15 mouse cellular contexts compared by ENCODE assay signal in genomic region chr5:118123096-118123495, GRCm38 (mm10). TPM values are rescaled to one million over a fixed set of nuclear protein-coding genes. Genes with fewer than 3 reads are reported as not detected.
DNase-seq lines count a peak whose midpoint lies in the region; ATAC-seq and TF ChIP-seq lines count a peak whose summit lies in the region.
"Had no signal": no experiment of that assay in that cellular context is flagged by ENCODE, and none has a peak within 500 bp of the region (broad histone marks: within the 10 kb centered on the region; RNA-seq: fewer than 3 reads in every experiment).

No protein-coding gene starts in this region.

- H3K9me3 ChIP-seq in embryonic facial prominence, embryonic 15.5 days (replicated peaks), result no peaks in the 10 kb centered on the region
- H3K9me3 ChIP-seq in midbrain, embryonic 12.5 days, result no peaks in the 10 kb centered on the region
- H3K9me3 ChIP-seq: limb, embryonic 12.5 days had no signal

- no peak overlapping the region for H3K4me2 ChIP-seq in embryonic facial prominence, embryonic 15.5 days (replicated peaks)
- H3K4me2 ChIP-seq in midbrain, embryonic 12.5 days (replicated peaks), result no peak overlapping the region
- H3K4me2 ChIP-seq: limb, embryonic 12.5 days had no signal

- 0 out of 2 replicates have a peak, but pooled peaks cover 16% of the 10 kb centered on the region for H3K4me1 ChIP-seq in embryonic facial prominence, embryonic 15.5 days
- H3K4me1 ChIP-seq in midbrain, embryonic 12.5 days, result peaks cover 30% of the 10 kb centered on the region
- H3K4me1 ChIP-seq in kidney, adult 2 months (ENCODE audit: control insufficient read depth, insufficient read depth, low read length), result no peaks in the 10 kb centered on the region

- ATAC-seq in embryonic facial prominence, embryonic 15.5 days (ENCODE audit: insufficient number of reproducible peaks, low FRiP score, low TSS enrichment, low read depth), result no peak
- no peak for ATAC-seq in midbrain, embryonic 12.5 days (ENCODE audit: low FRiP score, low read depth)
- ATAC-seq: Patski had no signal

- no peak overlapping the region for H3K9ac ChIP-seq in embryonic facial prominence, embryonic 15.5 days
- H3K9ac ChIP-seq in midbrain, embryonic 12.5 days (replicated peaks), result 0 out of 2 replicates have a peak overlapping the region, but pooled peaks have one; percentile 15
- H3K9ac ChIP-seq: limb, embryonic 12.5 days had no signal

- peaks cover 42% of the 10 kb centered on the region for H3K36me3 ChIP-seq in embryonic facial prominence, embryonic 15.5 days
- H3K36me3 ChIP-seq in midbrain, embryonic 12.5 days, result peaks cover 35% of the 10 kb centered on the region
- H3K36me3 ChIP-seq in kidney, adult 2 months (ENCODE audit: control insufficient read depth, insufficient read depth, low read length), result no peaks in the 10 kb centered on the region

- 34% methylated on average over 10 of the region's 10 CpGs for WGBS in embryonic facial prominence, embryonic 15.5 days
- WGBS in midbrain, embryonic 12.5 days, result 52% methylated on average over 10 of the region's 10 CpGs
- 68% methylated on average over 10 of the region's 10 CpGs for WGBS in kidney, adult 2 months

- H3K4me3 ChIP-seq in embryonic facial prominence, embryonic 15.5 days (replicated peaks), result no peak overlapping the region
- no peak overlapping the region for H3K4me3 ChIP-seq in midbrain, embryonic 12.5 days
- no peak overlapping the region for H3K4me3 ChIP-seq in kidney, adult 2 months (ENCODE audit: insufficient read depth, low read depth, low read length)
- H3K4me3 ChIP-seq: limb, embryonic 12.5 days had no signal

- TF ChIP-seq CTCF in kidney, adult 2 months (conservative IDR thresholded peaks at IDR 0.05; ENCODE audit: insufficient read depth, insufficient read length, low read depth, low read length), result no peak

- peak overlapping the region; percentile 30; the same call in 1 of the 2 replicates for H3K27ac ChIP-seq in embryonic facial prominence, embryonic 15.5 days (replicated peaks)
- peak overlapping the region; percentile 32; the same call in 1 of the 2 replicates for H3K27ac ChIP-seq in midbrain, embryonic 12.5 days (replicated peaks)
- no peak overlapping the region for H3K27ac ChIP-seq in kidney, adult 2 months (ENCODE audit: insufficient read depth, low read depth, low read length)
- H3K27ac ChIP-seq: limb, embryonic 12.5 days had no signal

- intact Hi-C loops in heart, postnatal 14 days (cut with DNase I), result no loop called here

- no peaks in the 10 kb centered on the region for H3K27me3 ChIP-seq in embryonic facial prominence, embryonic 15.5 days
- H3K27me3 ChIP-seq in midbrain, embryonic 12.5 days, result no peaks in the 10 kb centered on the region
- H3K27me3 ChIP-seq in kidney, adult 2 months (replicated peaks; ENCODE audit: control insufficient read depth, insufficient read depth, low read length), result no peaks in the 10 kb centered on the region
- H3K27me3 ChIP-seq: limb, embryonic 12.5 days; Patski had no signal

- peak; percentile 28 for DNase-seq in gastrocnemius, adult 18-20 months (ENCODE audit: low spot score)
- no peak for DNase-seq in gastrocnemius, postnatal 10 days
- DNase-seq in Muller cell, postnatal 12 days (ENCODE audit: inconsistent ontology term), result peak; percentile 41
- no peak for DNase-seq in kidney, adult 2 months
- DNase-seq in heart, postnatal 14 days, result no peak
- no peak for DNase-seq in cerebellum, adult 9-10 months
- DNase-seq: adrenal gland, adult 8-10 months; lung, adult 2 months; thymus, adult 2 months had no signal

- TF ChIP-seq POLR2A in kidney, adult 2 months (IDR thresholded peaks at IDR 0.05; ENCODE audit: low read depth, low read length), result no peak

RNA-seq across cellular contexts. Expression of gene Fbxw8, which starts 32.2 kb away (rescaled TPM):
- total RNA-seq in gastrocnemius, adult 18-20 months (2021), result 10 to 100 TPM; 20.5 to 21.1 TPM
- total RNA-seq in gastrocnemius, postnatal 10 days (2021), result 10 to 100 TPM; 32.8 to 33.5 TPM
- polyA plus RNA-seq in embryonic facial prominence, embryonic 15.5 days (2015; fragmentation: Nextera tagmentation; extraction: Ambion mirVana), result 27.7 and 28.1 TPM in 2 replicates
- 41.4 and 47.5 TPM in 2 replicates for polyA plus RNA-seq in midbrain, embryonic 12.5 days (2016; fragmentation: Nextera tagmentation; extraction: Ambion mirVana)
- polyA plus RNA-seq in kidney, adult 2 months (2012; rRNA removed), result 60.8 and 64.8 TPM in 2 replicates
- total RNA-seq in heart, postnatal 14 days (2021), result 10 to 100 TPM; 43.3 to 43.6 TPM

RNA-seq across cellular contexts. Expression of gene Hrk, which starts 41.4 kb away (rescaled TPM):
- total RNA-seq in gastrocnemius, adult 18-20 months (2021), result under 1 TPM; 0.12 to 0.21 TPM
- under 1 TPM in 1 of 2 experiments, not detected in 1; 0.12 TPM for total RNA-seq in gastrocnemius, postnatal 10 days (2021)
- 0.36 and 0.63 TPM in 2 replicates for polyA plus RNA-seq in embryonic facial prominence, embryonic 15.5 days (2015; fragmentation: Nextera tagmentation; extraction: Ambion mirVana)
- polyA plus RNA-seq in midbrain, embryonic 12.5 days (2016; fragmentation: Nextera tagmentation; extraction: Ambion mirVana), result 0.24 and 0.33 TPM in 2 replicates
- polyA plus RNA-seq in kidney, adult 2 months (2012; rRNA removed), result 0.01 and 0.02 TPM in 2 replicates
- total RNA-seq in heart, postnatal 14 days (2021), result 1 to 10 TPM in 1 of 2 experiments, under 1 TPM in 1; 0.76 to 1.2 TPM
- total RNA-seq: granulocyte monocyte progenitor cell, adult 5-6 weeks; megakaryocyte-erythroid progenitor cell, adult 5-6 weeks had no signal
- polyA plus RNA-seq: lung, adult 2 months had no signal

Comparison
In these comparisons a context has a peak if more than half of its experiments do, and no peak if none do; other contexts are left out.
1. DNase-seq: peak in gastrocnemius, adult 18-20 months (single experiment) and Muller cell, postnatal 12 days (single experiment); none in gastrocnemius, postnatal 10 days (single experiment), kidney, adult 2 months (single experiment), heart, postnatal 14 days (0 of 2) and cerebellum, adult 9-10 months (single experiment).